Mouse (Mus musculus) A20 (cell line): Measurements from ENCODE around the gene Plpp1.

ENCODE experiments used
- DNase-seq: peaks from one replicate; pipeline ENCODE4 v3.0.0-alpha.2; 2011; ENCODE audit warnings: low read depth, low spot score

Gene Plpp1

DNA sequence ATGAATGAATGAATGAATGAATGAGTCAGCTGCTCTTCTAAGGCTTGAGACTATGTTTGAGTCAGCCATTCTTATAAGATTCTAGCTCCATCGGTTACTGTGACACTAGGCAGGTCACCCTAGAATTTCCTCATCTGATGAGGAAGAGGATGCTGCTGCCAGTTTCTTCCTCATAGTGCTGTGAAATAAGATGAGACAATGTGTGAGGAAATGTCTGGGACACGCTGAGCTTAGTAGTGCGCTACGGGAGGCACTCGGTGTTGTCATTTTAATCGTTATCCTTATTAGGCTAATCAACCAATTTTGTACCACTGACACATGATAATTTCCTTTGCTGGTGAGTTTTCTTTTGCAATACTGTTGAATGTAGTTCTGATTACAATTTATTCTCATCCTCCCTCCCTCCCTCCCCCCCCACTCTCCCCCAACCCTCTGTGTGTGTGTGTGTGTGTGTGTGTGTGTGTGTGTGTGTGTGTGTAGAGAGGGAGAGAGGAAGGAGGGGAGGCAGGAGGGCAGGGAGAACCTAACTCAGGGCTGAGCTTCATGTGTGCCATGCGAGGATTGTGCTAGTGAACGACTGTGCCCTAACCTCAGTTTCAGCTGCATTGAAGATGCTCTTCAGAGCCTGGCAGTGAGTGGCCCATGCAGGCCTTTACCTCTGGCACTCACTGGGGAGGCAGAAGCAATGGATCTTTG is 11.3 kb downstream of the Plpp1 start:
- DNase-seq = no peak

DNA sequence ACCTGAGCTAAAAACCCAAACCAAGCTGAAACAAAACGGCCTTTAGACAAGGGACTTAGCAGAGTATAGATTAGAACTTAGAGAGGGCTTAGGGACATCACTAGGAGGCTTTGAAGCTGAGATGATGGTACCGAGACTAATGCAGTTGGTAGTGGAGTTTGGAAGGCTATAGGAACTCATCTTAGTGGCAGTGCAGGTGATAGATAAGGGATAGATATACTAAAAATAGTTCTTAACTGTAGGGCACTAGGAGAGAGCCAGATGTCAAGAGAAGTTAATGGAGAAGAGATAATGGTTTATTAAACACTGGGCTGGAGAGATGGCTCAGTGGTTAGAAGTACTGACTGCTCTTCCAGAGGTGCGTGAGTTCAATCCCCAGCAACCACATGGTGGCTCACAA is 15.4 kb downstream of the Plpp1 start:
- DNase-seq = no peak

DNA sequence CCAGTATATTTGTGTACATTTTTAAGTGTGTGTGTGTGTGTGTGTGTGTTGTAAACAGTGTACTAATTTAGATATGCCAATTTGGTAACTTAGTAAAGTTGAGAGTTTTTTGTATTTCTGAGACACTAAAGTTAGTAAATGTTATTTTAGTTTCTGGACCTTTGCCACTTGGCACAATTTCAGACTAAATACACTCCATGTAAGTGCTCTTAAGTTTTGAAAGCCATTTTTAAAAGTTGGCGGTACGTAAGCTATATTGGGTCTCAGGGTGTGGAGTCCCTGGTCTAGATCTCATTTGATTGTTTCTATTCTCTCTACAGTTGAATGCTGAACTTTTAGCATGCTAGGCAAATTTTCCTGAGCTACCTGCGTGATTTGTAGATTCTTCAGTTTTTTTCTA is 17.5 kb downstream of the Plpp1 start:
- DNase-seq = no peak

DNA sequence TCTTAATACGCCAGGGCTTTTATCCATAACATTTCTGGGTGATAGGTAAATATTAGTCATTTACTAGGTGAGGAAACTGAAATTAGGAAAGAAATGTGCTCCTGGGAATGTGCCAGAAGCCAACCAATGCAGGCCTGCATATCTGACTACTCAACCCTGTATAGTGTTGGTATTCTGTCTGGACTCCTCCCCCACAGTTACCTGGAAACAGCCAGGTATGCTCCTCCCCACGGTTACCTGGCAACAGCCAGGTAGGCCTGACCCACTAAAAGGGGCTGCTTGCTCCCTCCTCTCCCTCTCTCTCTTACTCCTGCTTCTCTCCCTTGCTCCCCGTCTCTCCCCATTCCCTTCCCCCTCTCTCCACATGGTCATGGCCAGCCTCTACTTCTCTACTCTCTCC is 21.8 kb downstream of the Plpp1 start:
- DNase-seq = no peak

DNA sequence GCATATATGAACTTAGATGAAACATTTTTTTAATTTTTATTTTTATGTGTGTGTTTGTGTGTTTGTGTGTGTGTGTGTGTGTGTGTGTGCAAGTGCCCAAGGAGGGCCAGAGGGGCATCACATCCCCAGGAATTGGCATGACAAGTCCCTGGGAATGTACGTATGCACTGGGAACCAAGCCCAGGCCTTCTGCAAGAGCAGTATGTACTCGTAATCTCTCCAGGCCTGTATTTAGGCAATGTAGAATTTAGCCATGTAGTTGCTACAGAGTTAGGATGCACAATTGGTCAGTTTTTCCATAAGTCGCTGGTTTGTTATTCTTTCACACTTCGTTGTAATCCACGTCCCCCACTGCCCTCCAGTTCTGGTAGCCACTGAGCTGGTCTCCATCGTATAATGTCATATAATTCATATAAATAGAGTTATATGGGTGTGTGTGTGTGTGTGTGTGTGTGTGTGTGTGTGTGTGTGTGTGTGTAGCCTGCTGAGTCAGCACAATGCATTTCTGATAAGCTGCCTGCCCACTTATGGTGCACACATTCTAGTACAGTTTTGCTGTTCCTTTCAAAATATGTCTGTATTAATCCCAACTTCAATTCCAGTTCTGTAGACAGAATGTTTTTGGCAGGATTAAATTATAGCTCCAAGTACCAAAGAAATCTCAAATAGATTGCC is 22.8 kb downstream of the Plpp1 start:
- no peak for DNase-seq

DNA sequence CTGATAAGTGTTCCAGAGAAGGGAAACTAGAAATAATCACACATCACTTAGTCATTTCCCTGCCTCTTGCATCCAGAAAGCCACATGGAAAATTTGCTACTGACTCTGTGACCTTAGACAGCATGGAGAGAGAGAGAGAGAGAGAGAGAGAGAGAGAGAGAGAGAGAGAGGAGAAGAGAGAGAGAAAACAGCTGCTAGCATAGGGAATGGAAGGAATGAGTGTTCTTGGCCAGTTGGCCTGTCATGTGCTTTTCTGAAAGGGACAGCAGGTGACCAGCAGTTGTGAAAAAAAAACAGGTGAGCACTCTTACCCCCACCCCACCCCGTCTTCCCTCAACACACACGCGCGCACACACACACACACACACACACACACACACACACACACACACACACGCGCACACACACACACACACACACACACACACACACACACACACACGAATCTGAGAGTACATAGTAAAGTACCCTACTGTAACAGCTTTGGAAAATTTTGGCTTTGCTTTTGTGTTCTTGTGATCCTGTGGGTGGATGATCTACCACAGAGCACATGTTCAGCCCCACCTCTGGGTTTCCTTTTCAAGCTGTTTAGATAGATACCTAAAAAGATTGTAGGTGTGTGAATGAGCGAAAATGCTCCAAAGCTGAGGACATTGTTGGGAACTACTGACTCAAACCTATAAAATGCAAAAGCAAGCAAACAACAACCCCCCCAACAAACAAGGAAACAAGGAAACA is 23.5 kb downstream of the Plpp1 start:
- DNase-seq = no peak

DNA sequence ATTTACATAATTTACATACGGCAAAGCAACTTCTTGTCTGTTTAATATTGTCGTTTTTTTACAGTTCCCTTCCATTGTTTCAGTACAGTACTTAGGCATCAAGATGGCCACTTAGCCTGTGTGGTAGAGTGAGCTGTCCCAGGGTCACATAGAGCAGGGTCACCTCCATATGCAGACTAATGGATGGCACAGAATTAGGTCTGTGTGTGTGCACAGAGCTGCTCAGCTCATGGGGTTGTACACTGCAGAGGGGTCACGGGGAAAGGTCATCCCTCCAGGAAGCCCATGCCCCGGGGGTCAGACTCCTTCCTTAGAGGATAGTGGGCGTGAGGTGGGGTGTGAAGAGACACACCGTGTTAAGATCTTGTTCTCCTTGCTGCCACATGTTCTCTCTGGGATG is 24.9 kb downstream of the Plpp1 start:
- no peak for DNase-seq

DNA sequence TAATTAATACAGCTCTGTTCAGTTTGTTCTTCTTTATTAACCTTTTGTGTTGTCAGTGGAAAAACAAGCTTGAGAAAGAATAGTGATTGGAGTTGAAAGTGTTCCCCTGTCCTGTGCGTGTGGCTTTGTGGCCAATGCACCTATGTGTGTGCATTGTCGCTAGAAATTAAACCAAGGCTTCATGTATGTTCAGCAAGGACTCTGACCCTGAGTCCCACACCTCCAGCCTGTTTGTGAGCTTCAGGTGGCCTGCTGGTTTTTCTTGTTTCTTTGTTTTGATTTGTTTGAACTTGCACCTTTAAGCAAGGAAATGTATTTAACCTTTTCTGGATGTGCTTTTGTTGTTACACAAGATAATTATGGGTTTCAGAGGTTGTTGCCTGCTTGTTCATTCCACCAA is 29.0 kb downstream of the Plpp1 start:
- no peak for DNase-seq

DNA sequence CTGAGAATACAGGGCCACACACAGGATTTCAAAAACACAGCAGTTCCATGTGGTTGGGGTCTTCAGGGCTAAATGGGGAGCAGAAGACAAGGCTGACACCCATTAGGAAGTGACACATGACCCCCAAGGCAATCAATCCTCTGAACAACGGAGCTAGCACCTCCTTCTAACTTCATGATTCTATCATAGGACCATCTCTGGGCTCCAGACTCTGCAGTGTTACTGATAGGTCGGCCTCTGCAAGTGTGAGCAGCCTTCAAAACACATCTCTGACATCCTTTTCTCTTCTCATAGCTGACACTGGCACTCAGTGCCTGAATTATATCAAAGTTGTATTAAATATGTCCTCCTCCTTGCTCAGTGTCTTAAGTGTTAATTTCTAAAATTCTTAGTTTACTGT is 32.0 kb downstream of the Plpp1 start:
- DNase-seq = no peak

DNA sequence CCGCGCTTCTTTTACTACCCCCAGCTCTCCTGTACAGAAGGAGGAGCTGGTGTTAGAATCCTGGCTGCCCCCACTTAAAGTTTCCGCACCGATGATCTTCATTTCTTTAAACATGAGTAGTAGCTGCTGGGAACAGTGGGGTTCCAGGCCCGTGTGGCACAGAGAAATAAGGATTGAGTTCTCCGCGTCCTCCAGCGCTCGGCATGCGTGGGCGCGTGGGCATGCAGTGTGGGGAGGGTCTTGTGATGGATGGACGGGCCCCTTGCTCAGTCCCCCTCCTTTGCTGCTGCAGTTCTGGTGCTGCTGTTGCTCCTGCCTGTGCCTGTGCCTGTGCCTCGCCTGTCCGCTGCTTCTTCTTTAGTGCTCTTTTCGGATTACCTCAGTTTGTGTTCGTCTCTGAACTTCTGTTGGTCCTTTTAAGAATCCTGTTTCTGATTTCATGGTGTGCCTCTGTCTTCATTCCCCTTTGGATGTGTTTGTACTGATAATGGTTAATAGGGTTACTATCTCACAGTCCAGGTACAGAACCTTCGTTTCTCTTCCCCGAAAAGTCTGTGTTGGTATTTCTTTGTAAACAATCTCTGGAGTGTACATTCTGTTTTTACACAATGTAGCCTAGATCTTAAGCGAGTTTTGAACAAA is 32.8 kb downstream of the Plpp1 start:
- DNase-seq = no peak

DNA sequence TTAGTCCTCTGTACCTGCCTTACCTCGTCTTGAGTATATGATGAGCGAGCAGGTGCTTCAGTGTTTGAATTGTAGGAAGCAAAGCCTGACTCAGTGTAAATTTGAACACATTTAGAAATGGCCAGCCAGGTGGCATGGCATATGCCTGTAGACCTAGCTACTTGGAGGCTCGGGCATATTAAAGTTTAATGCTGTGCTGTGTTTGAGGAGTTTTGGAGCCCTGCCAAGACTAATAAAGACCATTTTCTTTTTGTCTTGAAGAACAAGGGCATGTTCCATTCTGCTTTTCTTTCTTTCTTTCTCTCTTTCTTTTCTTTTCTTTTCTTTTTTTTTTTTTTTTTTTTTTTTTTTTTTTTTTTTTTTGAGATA is 33.3 kb downstream of the Plpp1 start:
- no peak for DNase-seq

DNA sequence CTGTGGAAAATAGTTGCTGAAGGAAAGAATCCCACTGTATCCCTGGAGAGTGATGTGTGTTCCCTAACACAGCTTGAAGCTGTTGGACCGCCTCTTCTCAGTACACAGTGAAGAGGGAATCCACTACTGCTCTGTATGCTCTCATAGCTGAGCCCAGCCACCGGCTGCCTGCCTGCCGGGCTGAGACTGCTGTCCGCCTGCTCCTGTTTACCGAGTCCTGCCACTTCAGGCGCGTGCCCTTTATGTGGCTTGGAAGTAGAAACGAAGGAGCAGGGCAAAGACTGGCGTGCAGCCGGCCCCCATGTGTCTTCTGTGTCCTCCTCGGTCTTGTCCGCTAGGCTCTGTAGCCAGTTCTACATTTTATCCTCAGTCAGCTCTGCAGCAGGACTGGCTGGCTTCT is 34.5 kb downstream of the Plpp1 start:
- no peak for DNase-seq

DNA sequence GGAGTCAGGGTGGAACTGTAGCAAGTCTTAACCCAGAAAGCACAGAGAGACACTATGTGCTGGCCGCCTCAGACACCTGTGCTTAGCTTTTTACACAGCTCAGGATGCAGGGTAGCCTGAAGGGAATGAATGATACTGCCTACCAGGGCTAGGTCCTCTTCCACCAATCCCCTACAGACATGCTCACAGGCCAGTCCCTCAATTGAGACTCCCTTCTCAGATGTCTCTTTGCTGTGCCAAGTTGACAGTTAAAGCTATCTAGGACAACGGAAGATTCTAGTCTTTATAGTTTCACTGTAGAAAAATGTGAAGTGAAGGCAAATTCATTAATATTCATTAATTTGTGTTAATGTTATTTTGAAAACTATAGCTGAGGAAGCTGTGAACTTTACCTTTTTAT is 36.4 kb downstream of the Plpp1 start:
- DNase-seq = no peak

DNA sequence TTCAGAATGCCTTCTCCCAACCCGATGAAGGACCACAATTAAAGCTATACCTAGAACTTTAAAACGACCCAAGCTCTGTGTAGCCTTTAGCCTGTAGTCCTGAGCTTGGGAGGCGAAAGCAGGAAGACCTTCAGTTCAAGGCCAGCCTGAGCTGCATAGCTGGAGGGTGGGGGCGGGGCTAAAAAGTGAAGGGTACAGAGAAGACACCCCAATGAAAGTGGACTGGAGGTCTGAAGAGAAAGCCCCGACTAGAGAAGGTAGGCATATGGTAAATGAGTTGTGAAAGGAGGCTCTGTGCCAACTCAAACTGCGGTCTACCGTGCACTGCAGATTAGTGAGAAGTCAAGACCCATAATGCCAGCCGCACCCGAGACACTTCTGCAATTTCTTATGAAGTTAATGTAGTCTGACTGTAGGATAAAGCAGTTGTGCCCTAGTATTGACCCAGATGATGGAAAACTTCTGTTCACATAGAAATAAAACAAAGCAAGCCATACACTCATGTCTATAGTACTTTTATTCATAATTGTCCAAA is 37.1 kb downstream of the Plpp1 start:
- DNase-seq = no peak

DNA sequence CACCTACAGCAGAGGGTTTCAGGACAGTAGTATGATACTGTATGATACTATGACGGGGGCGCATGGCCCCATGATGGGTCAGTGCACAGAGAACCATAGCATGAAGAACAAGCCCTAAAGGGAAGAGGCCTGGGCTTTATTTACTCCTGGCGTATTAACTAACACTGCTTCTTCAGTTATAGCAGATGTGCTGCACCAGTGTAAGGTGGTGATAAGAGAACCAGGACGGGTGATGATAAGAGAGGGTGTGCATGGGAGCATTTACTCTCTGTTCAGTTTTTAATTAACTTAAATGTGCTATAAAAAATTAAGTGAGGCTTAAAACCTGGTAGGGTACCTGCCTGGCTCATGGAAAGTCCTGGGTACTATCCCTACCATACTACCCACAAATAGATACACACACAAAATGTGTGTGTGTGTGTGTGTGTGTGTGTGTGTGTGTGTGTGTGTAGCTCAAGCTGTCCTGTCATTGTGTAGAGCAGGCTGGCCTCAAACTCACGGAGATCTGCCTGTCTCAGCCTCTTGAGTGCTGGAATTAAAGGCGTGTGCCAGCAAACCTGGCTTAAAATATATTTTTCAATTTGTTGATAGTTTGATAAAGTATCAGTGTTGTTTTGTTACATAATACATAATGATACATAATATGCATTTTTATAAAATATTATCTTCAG is 38.1 kb downstream of the Plpp1 start:
- DNase-seq = no peak

DNA sequence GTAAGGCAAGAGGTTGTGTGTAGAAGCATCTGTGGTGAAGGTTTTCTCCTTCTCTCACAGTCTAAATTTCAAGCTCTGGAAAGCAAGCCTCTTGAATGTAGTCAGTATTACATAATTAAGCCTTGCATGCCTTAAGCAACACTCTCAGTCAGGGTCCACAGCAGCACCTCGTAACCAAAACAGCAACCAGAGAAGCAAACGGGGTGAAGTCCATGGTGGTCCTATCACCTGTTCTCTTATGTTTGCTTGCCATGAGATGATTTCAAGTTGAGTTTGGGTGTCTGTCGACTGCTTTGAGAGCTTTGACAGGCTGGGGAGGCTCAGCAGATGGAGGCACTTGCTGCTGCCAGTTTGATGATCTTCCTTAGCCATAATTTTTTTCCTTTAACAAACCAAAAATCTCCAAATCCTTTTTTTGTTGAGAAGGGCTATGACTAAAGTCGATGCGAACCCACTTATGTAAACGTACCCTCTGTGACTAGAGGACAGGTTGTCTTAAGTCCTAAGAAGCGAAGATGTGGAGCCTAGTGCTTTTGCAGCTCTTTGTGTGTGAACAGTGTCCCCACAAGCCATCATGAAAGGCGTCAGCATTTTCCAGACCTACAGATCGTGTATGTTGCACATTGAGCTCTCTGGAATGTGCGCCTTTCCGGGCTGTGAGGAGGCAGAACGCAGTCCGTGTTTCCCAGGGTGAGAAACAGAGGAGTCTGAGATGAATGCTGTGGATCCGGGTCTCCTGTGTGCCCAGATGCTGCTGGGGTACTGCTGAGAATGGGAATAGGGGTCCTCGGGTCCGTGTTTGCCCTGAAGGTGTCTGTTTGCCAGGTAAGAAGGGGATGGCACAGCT is 39.9 kb downstream of the Plpp1 start:
- no peak for DNase-seq

DNA sequence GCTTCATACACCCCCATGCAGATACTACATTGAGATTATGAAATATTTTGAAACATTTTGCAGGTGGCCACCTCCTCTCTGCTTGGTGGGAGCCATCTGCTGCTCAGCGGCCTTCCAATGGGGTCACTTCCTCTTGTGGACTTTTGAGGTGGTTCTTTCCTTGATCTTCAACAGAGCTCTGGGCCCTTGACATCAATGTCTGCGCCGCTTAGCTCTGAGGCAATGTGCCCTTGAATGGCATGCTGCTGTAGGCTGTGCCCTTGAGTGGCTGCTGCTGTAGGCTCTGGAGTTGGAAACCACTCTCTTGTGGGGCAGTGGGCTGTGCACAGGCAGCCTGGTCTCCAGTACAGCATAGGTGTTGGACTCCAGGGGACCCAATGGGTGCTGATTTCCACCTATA is 45.3 kb downstream of the Plpp1 start:
- DNase-seq = peak; percentile 31

DNA sequence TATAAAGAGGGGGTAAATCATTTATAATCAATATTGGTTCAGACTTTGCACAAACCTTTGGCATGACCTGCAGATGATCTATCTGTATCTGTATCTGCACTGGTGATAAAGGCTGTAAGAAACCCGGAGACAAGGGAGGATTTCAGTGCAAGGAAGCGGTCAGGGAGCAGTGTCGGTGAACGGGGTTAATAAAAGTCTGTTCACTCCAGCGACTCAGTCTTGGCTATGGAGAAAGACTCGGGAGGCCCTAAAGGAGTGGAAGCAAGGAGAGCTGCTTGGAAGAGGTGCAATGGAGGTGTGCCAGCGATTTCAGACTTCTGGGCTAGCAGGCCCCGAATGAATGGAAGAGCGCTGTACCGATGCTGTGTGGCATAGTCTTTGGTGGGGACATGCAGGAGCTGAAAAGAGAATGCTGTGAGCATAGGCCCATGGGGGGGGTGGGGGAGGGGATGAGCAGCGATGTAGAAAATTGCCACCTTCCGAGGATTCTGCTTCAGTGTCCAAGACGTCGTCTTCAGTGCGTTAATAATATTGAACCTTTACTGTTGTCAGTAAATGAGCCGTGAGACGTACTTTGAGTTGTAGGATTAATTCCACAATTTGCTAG is 53.2 kb downstream of the Plpp1 start:
- DNase-seq = no peak

DNA sequence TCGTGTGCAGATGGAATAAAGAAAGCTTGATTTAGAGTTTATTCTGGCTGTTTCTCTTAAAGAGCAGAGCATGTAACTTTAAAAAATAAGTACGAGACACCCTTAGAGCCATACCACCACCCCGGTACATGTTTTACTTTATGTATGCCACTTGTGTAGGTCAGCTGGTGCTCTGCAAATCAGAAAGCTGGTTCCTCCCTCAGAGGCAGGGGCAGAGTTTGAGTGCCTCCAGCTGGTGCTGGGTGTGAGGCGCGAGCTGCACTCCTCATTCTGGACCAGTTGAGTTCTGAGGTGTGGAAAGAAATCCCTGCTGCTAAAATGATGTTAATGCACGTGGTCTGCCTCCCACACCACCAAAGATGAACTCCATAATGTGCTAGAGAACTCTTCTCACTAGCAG is 53.8 kb downstream of the Plpp1 start:
- no peak for DNase-seq

DNA sequence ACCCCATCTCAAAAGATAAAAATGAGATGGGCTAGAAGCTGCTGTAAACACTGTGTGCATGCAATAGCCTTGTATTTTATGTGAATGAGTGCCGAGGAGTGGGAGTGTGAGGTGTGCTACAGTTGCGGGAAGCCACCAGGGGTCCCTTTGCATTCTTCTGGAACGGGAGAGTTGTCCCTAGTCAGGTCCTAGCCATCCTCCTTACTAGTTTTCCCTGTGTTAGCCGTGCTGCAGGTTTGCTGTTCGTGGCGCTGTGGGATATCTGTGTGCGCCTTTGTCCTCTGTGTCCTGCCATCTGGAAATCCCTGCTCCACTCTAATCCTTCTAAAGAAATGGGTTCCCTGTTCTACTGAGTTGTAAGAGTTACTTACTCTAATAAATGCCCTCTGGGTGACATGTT is 57.3 kb downstream of the Plpp1 start:
- DNase-seq = no peak
